Mouse (Mus musculus) gastrocnemius, postnatal 25 days (tissue): Measurements from ENCODE around the gene Clcnka. TPM values are rescaled to one million over a fixed set of nuclear protein-coding genes. Genes with fewer than 3 reads are reported as not detected.

ENCODE experiments used
- DNase-seq: peaks from one replicate; pipeline ENCODE4 v3.0.0; 2022
- total RNA-seq, 2 experiments: library from RNA; stranded (reverse); gene quantifications; 1 replicate in 1 of 2; 2 replicates in 1 of 2; pipeline ENCODE4 v1.2.3; 2021

Gene Clcnka
- total RNA-seq, 2 experiments from 2014 or later, result 0.35 to 0.51 TPM

DNA sequence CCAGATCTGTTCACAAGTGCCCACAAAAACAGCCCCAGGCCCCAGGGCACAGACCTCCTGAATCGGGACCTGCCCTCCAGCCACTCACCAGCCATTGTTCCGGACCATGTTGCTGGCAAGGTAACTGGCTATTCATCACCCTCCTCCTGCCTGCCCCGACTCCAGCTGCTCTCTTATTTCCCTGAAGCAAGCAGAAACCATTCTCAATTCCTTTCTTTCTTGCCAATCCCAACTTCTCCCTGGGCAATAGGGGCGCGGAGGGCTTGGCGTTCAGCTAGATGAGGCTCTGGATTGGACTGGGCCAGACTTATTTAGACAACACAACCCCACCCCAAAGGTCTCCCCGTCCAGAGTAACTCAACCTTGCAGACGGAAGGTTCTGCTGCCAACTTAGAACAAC is 18.9 kb downstream of the Clcnka start:
- no peak for DNase-seq

DNA sequence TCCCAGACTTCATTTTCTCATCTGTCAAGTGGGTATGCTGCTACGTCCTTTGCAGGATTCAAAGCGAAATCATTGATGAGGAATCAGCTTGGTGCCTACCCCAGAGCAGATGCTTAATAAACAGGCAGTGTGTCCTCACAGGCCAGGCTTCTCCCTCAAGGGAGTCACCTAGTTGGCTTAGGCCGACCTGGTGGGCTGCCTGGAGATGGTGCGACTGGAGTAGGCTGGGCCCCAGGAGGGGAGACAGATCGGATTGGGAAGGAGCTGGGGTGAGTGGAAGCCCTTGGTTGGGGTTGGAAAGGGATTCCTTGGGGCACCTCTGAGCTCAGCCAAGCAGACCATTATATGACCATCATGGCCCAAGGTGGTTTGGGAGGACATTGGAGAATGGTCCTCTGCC is 26.1 kb downstream of the Clcnka start:
- no peak for DNase-seq

DNA sequence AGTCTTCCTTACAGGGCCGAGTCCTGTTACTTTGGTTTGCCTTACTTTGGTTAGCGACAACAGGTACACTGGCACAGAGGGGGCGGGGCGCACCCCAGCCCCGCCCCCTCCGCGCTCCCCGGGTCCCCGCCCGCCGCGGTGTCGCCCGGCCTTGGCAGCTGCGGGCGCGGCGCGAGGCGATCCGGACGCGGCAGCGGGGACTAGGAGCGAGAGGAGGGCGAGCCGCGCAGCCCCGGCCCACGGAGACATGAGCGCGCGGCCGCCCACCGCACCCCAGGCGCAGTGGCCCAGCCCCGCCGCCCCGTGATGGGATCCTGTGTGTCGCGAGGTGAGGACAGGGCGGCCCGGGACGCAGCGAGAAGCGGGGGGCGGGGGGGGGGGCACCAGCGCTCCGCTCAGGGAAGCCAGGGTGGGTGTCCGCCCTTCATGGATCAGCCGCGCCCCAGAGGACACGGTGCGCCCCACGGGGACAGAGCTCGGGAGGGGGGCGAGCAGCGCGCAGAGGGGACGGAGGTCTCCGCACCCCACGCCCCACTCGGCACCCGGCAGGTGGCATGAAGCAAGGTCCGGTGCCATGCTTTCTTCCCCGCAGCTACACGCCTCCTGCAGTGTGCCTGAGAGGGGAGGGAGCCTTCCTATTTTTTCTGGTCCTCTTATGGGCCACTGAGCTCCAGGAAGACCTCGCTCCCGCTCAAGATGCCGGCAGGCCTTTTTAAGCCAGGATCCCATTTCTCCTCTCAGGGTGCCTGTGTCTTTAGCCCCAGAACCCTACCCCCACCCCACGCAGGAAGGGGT is 30.3 kb downstream of the Clcnka start, which contains the start of gene Fam131c:
Fam131c (plus strand) TSS at position 224 of the 795 bp plus-strand sequence.
- no peak for DNase-seq

DNA sequence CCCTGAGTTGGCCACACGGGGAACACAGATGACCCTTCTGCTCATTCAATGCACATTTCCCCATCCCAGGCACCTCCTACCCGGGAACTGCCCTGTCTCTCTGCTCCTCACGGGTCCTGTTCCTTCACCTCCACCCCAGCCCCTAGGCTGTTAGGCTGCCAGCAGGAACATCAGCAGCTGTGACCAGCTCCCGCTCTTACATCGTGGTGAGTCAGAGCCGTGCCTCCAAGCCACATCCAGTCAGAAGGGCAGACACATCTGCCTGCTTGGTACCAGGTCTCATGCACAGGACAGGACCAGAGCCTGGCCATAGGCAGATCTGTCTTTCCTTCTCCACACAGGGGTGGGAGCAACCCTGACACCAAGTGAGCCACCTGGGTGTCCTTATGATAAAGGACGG is 32.6 kb downstream of the Clcnka start:
- no peak for DNase-seq

DNA sequence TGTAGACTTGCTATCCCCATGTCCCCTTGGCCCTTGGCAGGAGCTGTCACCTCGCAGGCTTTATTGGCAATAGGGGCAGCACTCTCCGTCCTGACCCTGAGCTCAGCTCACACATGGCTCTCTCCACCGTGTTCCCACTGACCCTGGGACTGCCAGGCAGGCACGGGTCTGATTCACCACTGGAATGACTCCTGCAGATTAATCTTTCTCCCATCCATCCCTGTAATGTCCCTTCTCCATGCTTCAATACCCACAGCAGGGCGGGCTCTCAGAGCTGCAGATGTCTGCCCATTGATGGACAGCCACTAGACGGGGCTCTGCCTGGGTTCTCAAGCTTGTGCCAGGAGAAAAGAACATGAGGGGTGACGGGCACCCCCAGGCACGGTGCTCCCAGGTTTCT is 33.4 kb downstream of the Clcnka start:
- DNase-seq, result no peak

DNA sequence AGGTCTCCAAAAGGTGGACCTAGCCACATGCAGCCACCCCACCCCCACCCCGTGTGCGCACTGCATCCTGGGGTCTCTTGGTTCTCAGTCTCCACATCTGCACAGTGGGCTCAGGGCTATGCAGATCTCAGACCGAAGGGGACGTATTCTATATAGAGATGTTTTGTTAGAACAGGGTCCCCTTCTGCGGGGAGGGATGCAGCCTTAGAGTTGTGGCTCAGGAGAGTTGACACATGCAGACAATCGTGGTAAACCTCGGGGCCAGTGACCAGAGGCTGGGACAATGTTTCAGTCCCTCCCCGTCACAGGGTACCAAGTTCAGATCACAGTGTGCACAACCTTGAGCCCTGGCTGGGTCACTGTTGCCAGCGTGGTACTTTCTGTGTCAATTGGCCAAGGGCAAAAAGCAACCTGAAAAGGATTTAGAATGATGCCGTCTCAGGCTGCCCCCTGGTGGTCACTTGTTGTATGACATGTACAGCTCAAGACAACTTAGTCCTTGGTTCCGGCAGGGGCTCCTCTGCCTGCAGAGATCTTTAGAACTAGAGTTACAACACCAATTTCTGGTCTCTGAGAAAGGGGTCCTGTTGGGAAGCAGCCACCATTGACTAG is 35.5 kb downstream of the Clcnka start:
- DNase-seq, result peak; percentile 48

DNA sequence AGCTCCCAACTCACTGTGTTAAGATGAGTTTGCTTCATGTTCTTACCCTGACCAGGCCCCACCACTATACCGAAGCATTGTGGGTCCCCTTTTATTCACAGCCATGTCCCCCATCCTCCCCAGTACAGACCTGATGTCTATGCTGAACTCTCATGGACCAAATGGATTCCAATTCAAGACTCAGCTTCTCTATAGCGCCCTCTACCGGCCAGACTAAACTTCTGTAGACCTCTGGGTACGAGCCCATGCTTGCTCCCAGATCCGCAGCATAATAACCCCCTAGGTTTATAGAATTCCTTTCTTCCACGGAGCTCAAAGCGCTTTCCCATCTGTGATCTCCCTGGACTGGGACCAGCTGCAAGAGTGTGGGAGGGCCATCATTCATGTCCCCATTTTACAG is 37.7 kb downstream of the Clcnka start:
- no peak for DNase-seq

DNA sequence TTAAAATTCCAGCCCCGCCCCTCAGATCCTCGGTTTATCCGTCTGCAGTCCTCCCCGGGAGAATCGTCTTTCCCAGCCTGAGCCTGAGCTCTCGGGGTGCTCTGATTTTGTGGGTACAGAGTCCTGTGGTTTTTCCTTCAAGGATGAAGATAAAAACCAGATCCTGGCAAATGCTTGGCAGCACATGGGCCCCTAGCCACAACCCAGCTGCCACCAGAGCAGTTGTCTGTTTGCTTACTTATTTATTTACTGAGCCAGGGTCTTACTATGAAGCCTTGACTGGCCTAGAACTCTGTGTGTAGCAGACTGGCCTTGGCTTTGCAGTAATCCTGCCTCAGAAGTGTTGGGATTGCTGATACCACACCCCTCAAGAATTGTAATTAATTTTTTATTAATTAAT is 39.3 kb downstream of the Clcnka start:
- no peak for DNase-seq

DNA sequence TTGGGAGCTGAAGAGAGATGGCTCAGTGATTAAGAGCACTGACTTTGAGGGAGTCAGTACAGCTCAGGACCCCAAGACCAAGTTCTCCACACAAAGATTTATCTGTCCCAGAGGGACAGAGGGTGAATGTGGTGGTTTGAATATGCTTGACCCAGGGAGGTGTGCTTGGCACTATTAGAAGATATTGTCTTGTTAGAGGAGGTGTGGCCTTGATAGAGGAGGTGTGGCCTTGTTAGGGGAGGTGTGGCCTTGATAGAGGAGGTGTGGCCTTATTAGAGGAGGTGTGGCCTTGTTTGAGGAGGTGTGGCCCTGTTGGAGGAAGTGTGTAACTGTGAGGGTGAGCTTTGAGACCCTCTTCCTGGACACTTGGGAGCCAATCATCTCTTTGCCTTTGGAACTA is 40.7 kb downstream of the Clcnka start:
- DNase-seq, result no peak

DNA sequence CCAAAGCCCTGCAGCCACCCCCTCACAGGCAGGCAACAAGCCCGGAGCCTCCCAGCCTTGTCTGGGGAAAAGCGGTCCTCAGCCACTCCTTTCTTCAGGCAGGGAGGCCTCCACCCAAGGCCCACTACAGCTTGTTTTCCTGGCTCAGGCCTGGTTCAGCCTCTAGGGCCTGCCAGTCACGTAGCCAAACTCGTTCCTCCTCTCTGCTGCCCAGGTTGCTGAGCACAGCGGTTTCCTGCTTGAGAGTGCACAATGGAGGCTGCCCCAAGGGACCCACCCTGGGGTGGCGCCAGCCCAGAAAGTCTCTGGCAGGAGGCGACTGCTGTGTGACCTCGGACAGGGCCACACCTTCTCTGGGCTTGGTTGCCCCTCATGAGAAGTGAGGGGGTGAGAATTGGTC is 44.7 kb downstream of the Clcnka start:
- peak; percentile 54 for DNase-seq

DNA sequence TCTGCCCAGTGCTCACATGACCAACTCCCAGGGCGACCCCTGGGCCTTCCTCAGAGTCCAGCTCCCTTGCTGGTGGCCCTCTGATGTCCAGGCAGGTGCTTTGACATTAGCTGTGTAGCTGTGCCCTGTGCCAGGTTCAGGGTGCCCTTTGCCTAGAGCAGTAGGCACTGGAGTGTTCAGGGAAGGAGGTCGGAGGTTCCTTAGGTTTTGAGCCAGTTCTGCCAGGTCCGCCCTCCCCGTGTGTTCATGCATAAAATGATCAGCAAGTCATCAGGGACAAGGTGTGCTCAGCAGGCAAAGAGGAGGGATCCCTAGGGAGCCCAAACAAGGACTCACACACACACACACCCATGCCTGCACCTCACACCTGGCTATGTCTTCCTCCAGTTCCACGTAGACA is 45.5 kb downstream of the Clcnka start:
- DNase-seq, result no peak

DNA sequence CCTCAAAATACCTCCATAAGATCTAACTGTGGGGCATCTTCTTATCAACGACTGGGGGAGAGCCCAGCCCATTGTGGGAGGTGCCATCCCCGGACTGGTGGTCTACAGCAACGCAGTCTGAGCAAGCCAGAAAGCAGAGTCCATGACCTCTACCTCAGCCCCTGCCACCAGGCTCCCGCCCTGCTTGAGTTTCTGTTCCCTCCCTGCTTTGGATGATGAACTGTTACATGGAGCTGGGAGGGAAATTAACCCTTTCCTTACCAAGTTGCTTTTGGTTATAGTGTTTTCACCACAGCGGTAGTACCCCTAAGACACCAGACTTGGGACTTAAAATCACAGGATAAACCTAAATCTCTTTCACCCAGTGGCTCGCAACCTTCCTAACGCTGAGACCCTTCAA is 46.6 kb downstream of the Clcnka start:
- DNase-seq, result no peak

DNA sequence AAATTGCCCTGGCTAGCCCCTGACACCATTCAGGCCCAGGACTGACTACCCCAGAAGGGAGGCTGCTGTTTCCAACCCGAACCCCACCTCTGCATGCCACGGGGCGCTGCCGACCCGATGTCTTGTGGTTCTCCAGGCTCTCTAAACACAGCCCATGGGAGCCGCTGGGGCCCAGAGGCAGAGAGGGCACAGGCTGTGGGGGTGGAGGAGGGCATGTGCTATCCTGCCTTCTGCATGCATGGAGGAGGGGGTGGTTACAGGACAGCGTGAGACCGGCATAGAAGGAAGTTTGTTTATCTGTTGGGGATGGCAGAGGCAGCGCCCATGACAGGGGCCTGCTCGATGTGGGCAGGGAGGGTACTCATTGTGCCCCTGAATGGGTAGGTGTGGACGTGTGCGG is 48.5 kb downstream of the Clcnka start:
- no peak for DNase-seq

DNA sequence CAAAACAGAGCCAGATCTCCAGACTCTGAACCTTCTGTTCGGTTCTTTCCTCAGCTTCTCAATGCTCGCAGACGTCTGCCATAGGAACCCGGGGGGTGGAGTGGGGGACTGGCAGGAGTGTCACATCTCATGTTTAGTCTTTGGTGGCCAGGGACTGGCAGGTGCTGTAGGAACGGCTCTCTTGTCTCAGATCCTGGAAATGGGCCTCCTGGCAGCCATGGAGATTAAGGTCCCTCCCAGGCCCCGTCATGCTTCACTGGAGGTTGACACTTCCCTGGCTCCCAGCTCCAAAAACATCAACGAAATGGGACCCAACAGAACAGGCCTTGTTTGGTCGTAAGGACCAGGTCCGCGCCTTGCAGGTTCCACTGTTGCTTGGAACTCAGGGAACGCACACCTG is 49.9 kb downstream of the Clcnka start:
- DNase-seq, result no peak

DNA sequence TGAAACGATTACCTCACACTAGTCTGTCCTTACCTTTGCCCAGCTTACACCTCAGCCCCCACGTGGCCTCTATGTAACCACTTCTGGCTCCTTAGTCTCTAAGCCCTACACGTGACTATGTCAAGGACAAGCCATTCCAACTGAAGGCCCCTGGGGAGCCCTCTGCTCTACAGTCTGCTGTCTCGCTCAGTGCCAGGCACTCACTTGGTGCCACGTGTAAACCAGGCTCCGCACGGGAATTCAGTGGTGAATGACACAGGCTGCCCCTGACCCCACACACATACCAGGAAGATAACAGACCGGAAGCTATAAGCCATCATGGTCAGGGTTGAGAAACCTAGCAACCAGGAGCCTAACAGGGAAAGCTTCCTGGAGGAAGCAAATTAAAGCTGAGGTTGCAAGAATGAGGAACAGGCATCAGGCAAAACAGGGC is 51.1 kb downstream of the Clcnka start:
- DNase-seq, result no peak

DNA sequence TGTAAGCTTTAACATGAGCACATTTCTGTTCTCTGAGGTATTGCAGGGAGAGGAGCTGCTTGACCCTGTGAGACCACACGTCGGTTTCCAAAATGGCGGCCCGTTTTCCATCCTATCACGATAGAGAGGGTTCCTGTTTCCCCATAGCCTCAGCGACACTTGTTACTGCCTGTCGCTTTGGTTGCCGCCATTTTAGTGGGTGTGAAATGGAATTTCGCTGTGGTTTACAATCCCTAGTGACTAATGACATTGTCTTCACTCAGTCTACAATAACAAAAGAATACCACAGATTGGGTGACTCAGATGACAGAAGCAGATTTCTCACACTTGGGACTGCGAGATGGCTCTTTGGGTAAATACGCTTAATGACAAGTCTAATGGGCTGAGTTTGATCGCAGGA is 53.3 kb downstream of the Clcnka start:
- no peak for DNase-seq

DNA sequence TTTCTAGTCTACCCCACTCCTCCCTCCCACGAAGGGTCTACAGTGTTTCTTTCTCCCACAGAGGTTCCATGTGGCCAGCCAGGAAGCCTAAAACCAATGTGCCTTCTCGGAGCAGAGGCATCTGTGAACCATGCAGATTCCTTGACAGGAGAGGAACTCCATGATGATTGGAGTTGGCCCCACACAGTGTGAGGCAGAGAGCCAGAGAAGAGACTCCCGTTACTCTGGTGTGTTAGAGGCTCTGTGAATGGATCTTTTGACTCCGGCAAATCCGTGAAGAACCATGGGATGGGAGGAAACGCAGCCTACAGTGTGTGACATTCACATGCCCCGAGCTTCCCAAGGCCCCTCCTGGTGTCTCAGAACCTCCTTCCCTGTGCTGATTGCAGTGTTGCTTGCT is 55.0 kb downstream of the Clcnka start:
- DNase-seq, result no peak

DNA sequence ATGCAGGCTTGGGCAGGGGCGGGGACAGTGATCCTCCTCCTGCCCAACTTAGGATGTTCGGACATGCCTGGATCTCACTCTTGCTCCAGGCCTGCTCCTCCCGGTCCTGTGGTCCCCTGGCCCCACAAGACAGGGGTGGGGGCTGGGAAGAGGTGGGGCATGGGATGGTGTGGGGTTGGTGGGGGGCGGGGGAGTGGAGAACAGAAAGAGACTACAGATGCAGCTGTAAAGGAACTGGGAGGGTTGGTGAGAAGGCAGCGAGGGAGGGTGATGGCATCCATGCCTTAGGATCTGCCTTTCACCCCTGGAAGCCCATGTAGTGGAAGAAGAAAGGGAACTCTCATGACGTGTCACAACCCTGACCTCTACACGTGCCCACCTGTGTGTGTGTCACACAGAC is 57.0 kb downstream of the Clcnka start:
- no peak for DNase-seq

DNA sequence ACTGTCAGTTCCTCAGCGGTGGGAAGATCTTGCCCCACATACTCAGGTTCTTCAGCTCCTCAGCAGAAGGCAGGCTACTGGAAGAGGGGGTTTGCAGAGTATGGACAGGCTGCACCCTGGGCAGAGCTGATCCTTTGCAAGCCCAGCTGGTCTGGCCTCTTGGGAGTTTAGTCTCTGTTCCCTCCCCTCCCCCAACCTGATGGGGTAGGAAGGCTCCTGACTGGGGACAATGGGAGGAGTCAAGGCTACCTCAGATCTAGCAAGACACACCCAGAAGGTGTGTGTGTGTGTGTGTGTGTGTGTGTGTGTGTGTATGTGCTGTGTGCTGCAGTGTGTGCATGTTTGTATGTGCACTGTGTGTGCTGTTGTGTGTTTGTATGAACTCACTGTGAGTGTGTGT is 59.7 kb downstream of the Clcnka start:
- no peak for DNase-seq

DNA sequence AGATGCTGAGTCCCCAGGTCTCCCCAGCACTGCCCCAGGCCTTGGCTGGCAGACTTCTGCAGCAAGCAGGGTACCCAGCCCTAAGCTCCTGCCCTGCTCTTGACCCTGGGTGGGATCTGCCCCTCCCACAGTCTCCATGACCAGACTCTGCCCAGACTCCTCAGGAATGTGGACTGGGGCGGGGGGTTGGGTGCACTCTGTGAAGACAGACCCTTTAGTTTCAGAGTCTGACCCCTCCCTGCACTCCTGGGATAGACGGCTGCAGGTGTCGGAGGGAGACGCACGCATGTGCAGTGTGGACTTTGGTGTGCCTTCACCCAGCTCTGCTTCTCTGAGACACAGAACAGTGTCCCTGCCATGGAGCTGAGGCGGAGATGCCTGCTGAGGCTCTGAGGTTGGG is 60.5 kb downstream of the Clcnka start:
- DNase-seq, result no peak

DNA sequence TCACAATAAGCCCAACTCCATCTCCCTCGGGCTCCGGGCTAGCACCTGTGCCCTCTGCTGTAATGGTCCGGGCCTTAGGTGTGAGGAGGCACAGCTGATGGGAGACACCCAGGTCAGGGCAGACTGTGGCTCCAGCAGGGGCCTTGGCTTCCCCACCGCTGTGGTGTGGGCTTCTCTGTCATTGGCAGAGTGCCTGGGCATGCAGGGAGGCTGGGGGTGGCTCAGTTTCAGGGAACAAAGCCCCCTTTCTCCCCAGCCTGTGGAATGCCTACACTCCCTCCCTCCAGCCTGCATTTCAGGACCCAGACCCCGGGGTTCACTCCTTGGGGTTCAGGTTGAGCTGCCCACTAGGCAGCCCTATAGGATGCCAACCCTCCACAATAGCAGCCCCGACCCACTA is 62.3 kb downstream of the Clcnka start:
- DNase-seq, result no peak

DNA sequence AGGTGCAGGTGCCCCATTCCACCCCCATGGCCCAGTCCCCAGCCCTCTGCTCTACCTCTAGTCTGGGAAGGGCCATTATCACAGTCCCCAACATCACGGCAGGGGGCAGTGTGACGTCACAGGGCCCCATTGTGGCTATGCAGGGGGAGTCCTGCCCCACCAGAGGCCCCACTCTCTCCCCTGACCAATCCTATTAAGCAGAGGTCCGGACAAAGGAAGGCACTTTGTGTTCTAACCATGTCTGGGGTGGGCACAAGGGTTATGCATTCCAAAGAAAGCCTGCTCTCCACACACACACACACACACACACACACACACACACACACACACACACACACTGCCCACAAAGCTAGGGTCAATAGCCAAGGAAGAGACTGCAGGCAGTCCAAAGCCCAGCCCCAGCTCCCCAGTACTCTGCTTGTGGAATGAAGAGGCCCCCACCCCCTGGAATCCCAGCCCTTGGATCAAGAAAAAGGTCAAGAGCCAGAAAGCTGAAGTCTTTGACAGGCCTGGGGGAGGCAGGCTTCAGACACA is 63.2 kb downstream of the Clcnka start:
- no peak for DNase-seq

DNA sequence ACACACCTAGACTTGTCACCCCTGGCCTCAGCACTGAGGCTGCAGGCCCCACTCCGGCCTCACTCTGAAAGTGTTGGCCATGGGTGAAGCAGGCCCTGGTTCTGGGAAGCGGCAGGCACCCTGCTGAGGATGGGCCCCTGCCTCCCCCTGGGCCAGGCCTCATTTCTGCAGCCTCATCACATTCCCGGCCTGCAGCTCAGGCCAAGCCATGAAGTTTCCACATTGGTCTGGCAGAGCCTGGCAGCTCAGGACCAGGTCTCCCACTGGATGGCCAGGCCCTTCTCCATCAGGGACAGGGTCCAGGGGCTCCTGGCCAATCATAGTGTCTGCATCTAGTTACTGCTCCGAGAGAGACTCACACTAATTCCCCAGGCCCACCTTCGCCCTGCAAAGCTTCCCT is 63.8 kb downstream of the Clcnka start:
- peak; percentile 30 for DNase-seq
